Mouse (Mus musculus) G1E (cell line): Measurements from ENCODE around the gene Ubxn6. TPM values are rescaled to one million over a fixed set of nuclear protein-coding genes. Genes with fewer than 3 reads are reported as not detected.

ENCODE experiments used
- ATAC-seq: 2 replicates; pipeline ENCODE4 v1.8.0; 2016; ENCODE audit warnings: mild to moderate bottlenecking; ENCODE audit not compliant: insufficient number of reproducible peaks, poor library complexity, low FRiP score, severe bottlenecking; ENCODE audit errors: extremely low read depth
- DNase-seq: peaks from one replicate; pipeline ENCODE4 v3.0.0; 2012; ENCODE audit warnings: low spot score
- H3K27me3 ChIP-seq: 2 replicates; pipeline ENCODE4 v1.6.1; 2012; ENCODE audit warnings: mild to moderate bottlenecking, low read length, inconsistent platforms; ENCODE audit not compliant: insufficient read depth
- H3K36me3 ChIP-seq: replicated peaks from 2 replicates; pipeline ENCODE3; 2012; ENCODE audit warnings: mild to moderate bottlenecking, inconsistent platforms
- H3K4me1 ChIP-seq: 2 replicates; pipeline ENCODE4 v1.6.1; 2012; ENCODE audit warnings: low read depth, low read length, inconsistent platforms, mixed read lengths; ENCODE audit not compliant: insufficient read depth
- H3K4me3 ChIP-seq: 2 replicates; pipeline ENCODE4 v1.5.1; 2012; ENCODE audit warnings: low read depth, mild to moderate bottlenecking, inconsistent platforms, low read length, moderate library complexity, mixed read lengths
- H3K9me3 ChIP-seq: replicated peaks from 2 replicates; pipeline ENCODE4 v1.6.1; 2012; ENCODE audit warnings: inconsistent platforms
- CTCF ChIP-seq: IDR thresholded peaks from 2 replicates; pipeline ENCODE4 v1.5.1; 2012; ENCODE audit warnings: low read depth, low read length, inconsistent platforms, mixed read lengths
- GATA1 ChIP-seq: IDR thresholded peaks from 2 replicates; pipeline ENCODE4 v1.6.1; 2012; ENCODE audit warnings: borderline replicate concordance, low read length, inconsistent platforms, mixed read lengths
- GATA2 ChIP-seq: IDR thresholded peaks from 2 replicates; pipeline ENCODE4 v1.6.1; 2012; ENCODE audit warnings: low read depth, low read length, inconsistent platforms, borderline replicate concordance
- POLR2AphosphoS5 ChIP-seq: IDR thresholded peaks from 2 replicates; pipeline ENCODE4 v1.6.1; 2012; ENCODE audit warnings: low read depth, low read length, inconsistent platforms; ENCODE audit not compliant: insufficient replicate concordance
- TAL1 ChIP-seq: conservative IDR thresholded peaks from 2 replicates; pipeline ENCODE4 v1.6.1; 2012; ENCODE audit warnings: low read depth, low read length, inconsistent platforms, mixed read lengths
- polyA plus RNA-seq: library from polyadenylated mRNA; stranded (reverse); fragments of >175 nt; gene quantifications from 2 replicates; pipeline ENCODE4 v1.2.3, GENCODE M21; 2012
- total RNA-seq, 2 experiments: library from RNA; stranded (forward) in 1 of 2; stranded (reverse) in 1 of 2; fragments of 200-1000 nt in 1 of 2; fragments of >200 nt in 1 of 2; fragmentation: Nextera tagmentation in 1 of 2; gene quantifications; 2 replicates each; pipeline ENCODE4 v1.2.3; 2014 to 2017

The Ubxn6 gene
- total and polyA plus RNA-seq, 3 experiments: 9.0 to 21.4 (median 19.1) TPM

DNA sequence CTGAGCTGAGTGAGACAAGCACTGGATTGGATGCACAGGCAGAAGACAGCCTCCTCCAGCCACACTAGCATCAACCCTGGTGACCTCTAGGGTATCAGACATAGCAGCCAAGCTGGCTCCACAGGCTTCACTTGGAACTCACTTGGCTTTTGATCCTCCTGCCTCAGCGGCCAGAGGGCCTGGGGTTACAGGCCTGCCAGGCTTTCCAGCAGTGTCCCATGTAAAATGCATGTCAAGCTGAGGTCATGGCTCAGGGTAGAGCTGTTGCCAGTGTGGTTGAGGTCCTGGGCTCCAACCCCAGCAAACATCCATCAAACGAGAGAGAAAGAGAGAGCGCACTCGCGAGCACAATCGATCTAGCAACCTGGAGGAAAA is 40.1 kb downstream of the Ubxn6 start:
- H3K4me3 ChIP-seq: peak overlapping the region; percentile 99; the same call in 1 of the 2 replicates
- no peak for ATAC-seq
- no peak for DNase-seq
- peaks cover 72% of the 10 kb centered on the region for H3K4me1 ChIP-seq
- TF ChIP-seq CTCF: no peak
- TF ChIP-seq TAL1: no peak
- TF ChIP-seq GATA2: no peak
- no peak for TF ChIP-seq GATA1
- TF ChIP-seq POLR2AphosphoS5: no peak
- H3K27me3 ChIP-seq: no peaks in the 10 kb centered on the region
- H3K36me3 ChIP-seq: peaks cover 53% of the 10 kb centered on the region
- no peaks in the 10 kb centered on the region for H3K9me3 ChIP-seq

DNA sequence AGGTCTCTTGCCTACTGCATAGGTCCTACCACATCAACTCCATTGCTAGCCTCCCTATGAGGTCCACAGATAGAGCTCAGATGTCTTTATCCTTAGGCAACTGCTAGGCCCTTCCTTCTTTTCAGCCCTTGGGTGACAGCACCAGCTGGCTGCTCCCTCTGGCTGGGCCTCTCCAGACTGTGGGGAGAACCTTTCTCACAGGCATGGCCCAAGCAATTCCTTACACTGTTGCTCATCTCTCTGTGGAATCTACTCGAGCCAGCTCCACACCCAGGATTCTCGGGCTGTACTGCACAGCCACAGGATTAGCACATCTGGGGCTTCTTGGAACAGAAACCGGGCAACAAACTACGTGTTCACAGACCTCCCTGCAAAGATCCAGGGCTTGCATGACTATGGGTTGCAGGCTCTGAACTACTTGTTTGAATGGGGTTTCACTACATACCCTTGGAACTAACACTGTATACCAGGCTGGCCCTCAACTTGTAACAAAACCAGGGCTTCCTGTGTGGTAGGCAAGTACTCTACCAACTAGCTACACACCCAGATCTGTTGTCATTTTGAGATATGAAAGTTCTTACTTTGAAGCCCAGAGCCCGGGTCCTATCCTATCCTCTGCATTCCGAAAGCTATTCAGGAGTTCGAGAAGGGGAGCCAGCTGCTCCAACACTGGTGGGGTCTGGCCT is 40.6 kb downstream of the Ubxn6 start:
- no peaks in the 10 kb centered on the region for H3K9me3 ChIP-seq
- no peak for DNase-seq
- H3K4me1 ChIP-seq: peaks cover 75% of the 10 kb centered on the region
- H3K36me3 ChIP-seq: peaks cover 58% of the 10 kb centered on the region
- no peak for ATAC-seq
- peak overlapping the region; percentile 99; the same call in 1 of the 2 replicates for H3K4me3 ChIP-seq
- TF ChIP-seq GATA1: no peak
- no peak for TF ChIP-seq GATA2
- TF ChIP-seq CTCF: no peak
- TF ChIP-seq TAL1: no peak
- no peak for TF ChIP-seq POLR2AphosphoS5
- no peaks in the 10 kb centered on the region for H3K27me3 ChIP-seq

DNA sequence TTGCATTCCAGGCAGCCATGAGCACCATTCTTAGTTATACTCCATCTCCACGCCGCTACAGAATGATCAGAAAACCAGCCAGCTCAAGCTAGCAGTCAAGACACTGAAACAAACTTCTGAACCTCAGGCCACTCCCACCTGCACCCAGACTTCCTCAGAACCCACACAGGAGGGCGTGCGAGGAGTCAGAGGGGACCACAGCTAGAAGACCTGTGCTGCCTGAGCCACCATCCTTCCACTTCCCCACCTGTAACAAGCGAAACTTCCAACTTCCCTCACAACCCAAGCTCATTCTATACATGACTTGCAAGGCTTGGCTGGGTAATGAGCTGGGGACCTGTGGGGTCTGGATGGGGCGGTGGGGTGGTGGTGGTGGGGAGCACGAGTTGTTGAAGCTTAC is 42.0 kb downstream of the Ubxn6 start:
- no peak for TF ChIP-seq TAL1
- TF ChIP-seq POLR2AphosphoS5: no peak
- no peak for TF ChIP-seq GATA1
- Histone ChIP-seq H3K4me3 (peak overlapping the region; percentile 33; the same call in 1 of the 2 replicates), H3K36me3 (peaks cover 72% of the 10 kb centered on the region), H3K9me3 (no peaks in the 10 kb centered on the region), H3K4me1 (peaks cover 67% of the 10 kb centered on the region), H3K27me3 (no peaks in the 10 kb centered on the region)
- no peak for DNase-seq
- no peak for ATAC-seq

DNA sequence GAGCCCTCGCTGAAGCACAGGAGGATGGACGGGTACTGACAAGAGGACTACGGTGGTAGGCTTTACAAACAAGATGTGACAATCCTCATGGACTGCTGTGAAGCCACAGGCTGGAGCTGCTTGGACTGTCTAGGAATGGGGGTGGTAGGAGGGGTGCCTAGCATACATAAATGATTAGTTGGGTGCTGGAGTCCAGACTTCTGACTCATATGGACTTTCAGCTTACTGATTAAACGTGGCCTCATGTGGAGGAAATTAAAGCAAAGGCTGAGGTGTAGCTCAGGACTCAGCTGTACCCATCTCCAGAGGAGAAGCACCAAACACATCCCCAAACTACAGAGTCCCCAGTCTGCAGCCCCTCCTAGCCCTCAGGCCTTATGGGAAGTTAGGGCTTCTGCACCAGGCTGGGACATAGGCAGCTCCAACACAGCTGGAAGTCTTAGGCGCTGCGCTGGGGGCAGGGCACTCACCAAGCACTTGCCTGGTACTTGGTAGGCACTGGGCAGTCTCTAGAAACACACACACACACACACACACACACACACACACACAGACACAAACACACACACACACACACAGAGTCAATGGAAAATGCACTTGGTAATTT is 42.6 kb downstream of the Ubxn6 start:
- no peak for DNase-seq
- TF ChIP-seq GATA1 (no peak), TAL1 (no peak), CTCF (no peak), POLR2AphosphoS5 (no peak), GATA2 (no peak)
- H3K9me3 ChIP-seq: no peaks in the 10 kb centered on the region
- H3K4me1 ChIP-seq: peaks cover 68% of the 10 kb centered on the region
- no peak overlapping the region; the same call in 1 of the 2 replicates for H3K4me3 ChIP-seq
- ATAC-seq: no peak
- H3K36me3 ChIP-seq: peaks cover 78% of the 10 kb centered on the region
- H3K27me3 ChIP-seq: no peaks in the 10 kb centered on the region

DNA sequence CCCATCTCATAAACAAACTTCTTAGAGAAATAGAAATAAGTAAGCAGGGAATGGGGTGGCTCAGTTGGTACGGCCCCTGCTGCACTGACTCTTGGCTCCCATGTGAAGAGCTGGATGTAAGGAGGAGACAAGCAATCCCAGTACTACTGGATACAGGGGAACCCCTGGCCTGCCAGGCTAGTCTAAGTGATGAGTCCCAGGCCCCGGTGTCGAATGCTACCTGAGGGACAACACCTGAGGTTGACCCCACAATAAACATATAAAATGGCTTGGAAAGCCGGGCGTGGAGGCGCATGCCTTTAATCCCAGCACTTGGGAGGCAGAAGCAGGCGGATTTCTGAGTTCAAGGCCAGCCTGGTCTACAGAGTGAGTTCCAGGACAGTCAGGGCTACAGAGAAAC is 43.4 kb downstream of the Ubxn6 start:
- Histone ChIP-seq H3K4me1 (peaks cover 69% of the 10 kb centered on the region), H3K36me3 (peaks cover 86% of the 10 kb centered on the region), H3K4me3 (no peak overlapping the region; the same call in 1 of the 2 replicates), H3K27me3 (no peaks in the 10 kb centered on the region), H3K9me3 (no peaks in the 10 kb centered on the region)
- TF ChIP-seq GATA2 (no peak), POLR2AphosphoS5 (no peak)
- DNase-seq (no peak), ATAC-seq (no peak)

DNA sequence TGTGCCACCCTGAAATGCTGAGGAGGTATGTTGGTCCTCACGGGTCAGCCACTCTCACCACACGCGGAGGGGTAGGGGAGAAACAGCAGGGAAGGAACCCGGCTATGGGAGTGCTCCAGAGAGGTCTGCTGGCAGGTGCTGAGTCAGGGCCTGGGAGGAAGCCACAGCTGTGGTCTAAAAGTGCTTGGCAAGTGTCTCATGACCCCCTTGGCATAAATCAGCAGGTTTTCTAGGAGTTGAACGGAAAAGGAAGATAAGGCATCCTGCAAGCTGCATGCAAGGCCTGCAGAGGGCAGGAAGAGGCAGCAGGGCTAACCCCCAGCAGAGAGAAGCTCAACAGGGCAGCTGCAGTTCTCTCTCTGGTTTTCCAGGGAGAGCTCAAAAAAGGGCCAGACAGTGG is 43.9 kb downstream of the Ubxn6 start:
- Histone ChIP-seq H3K4me3 (peak overlapping the region; percentile 10; the same call in 1 of the 2 replicates), H3K36me3 (peaks cover 91% of the 10 kb centered on the region), H3K9me3 (no peaks in the 10 kb centered on the region), H3K4me1 (peaks cover 74% of the 10 kb centered on the region), H3K27me3 (no peaks in the 10 kb centered on the region)
- ATAC-seq (peak; percentile 88), DNase-seq (peak; percentile 79)
- TF ChIP-seq GATA2 (no peak), TAL1 (peak; percentile 44)
